Mouse (Mus musculus) CD4-positive, CD25-positive, alpha-beta regulatory T cell, adult 2 months (primary cell): ENCODE measurements at regions not wholly inside any gene's neighbourhood (a gene's known extent, or its start where the extent isn't known, plus 50 kb on each side); places are given as distances from the start of the nearest gene placed in this dataset.
"Not testable (repeated sequence)": the region's sequence is repeated elsewhere in the genome, so short reads cannot be mapped to it uniquely, and the experiment has no call there.

ENCODE experiments used
- DNase-seq: peaks from one replicate; pipeline ENCODE4 v3.0.0-alpha.2; 2012; ENCODE audit warnings: low read depth, low spot score

GRCm38 (mm10) chr3:68794380-68795014 lies 74.9 kb upstream of the 1110032F04Rik start:
- peak; percentile 68 for DNase-seq

GRCm38 (mm10) chr3:68795641-68796040 lies 73.7 kb upstream of the 1110032F04Rik start:
- DNase-seq = no peak

- DNase-seq = not testable (repeated sequence)
Observed at GRCm38 (mm10) chr3:68798408-68798807, 71.0 kb upstream of the 1110032F04Rik start.

- DNase-seq = no peak
Observed at GRCm38 (mm10) chr3:68808866-68809265, 60.5 kb upstream of the 1110032F04Rik start.

- DNase-seq = no peak
Observed at GRCm38 (mm10) chr3:68813461-68813860, 55.9 kb upstream of the 1110032F04Rik start.

- DNase-seq = no peak
Observed at GRCm38 (mm10) chr3:68814011-68814690, 55.2 kb upstream of the 1110032F04Rik start.

- no peak for DNase-seq
Observed at GRCm38 (mm10) chr3:68815621-68816020, 53.8 kb upstream of the 1110032F04Rik start.

- DNase-seq = no peak
Observed at GRCm38 (mm10) chr3:68817321-68817720, 52.1 kb upstream of the 1110032F04Rik start.
